Mouse (Mus musculus) activated CD4-positive, CD25-positive, alpha-beta regulatory T cell, adult 4 months (primary cell): ENCODE results near the gene Sipa1l2. TPM values are rescaled to one million over a fixed set of nuclear protein-coding genes. Genes with fewer than 3 reads are reported as not detected.

Experiments
- ATAC-seq: one replicate; pipeline ENCODE4 v1.8.0; 2017
- polyA plus RNA-seq, 2 experiments: library from polyadenylated mRNA; unstranded; fragments of 100-300 nt; shearing (Covaris generic); gene quantifications; one replicate each; pipeline ENCODE4 v1.2.1; 2017

Gene Sipa1l2
- polyA plus RNA-seq, 2 experiments from 2014 or later = 1.3 to 2.2 TPM

DNA sequence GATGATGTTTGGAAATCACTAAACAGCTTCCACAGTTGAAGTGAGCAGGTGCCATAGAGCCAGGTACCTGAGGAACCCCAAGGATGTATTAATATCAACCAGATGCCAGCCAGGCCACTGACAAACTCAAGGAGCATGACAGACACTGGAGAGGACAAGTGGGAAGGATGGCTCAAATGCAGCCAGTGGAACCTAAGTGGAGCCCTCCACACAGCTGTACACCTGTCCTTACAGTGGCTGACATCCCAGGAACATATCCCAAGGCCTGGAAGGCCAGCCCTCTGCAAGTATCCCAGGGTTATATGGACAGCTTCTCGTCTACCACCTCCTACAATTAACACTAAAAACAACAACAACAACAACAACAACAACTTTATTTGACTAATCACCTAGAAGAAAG, 57.0 kb downstream of the Sipa1l2 start:
- ATAC-seq = no peak

DNA sequence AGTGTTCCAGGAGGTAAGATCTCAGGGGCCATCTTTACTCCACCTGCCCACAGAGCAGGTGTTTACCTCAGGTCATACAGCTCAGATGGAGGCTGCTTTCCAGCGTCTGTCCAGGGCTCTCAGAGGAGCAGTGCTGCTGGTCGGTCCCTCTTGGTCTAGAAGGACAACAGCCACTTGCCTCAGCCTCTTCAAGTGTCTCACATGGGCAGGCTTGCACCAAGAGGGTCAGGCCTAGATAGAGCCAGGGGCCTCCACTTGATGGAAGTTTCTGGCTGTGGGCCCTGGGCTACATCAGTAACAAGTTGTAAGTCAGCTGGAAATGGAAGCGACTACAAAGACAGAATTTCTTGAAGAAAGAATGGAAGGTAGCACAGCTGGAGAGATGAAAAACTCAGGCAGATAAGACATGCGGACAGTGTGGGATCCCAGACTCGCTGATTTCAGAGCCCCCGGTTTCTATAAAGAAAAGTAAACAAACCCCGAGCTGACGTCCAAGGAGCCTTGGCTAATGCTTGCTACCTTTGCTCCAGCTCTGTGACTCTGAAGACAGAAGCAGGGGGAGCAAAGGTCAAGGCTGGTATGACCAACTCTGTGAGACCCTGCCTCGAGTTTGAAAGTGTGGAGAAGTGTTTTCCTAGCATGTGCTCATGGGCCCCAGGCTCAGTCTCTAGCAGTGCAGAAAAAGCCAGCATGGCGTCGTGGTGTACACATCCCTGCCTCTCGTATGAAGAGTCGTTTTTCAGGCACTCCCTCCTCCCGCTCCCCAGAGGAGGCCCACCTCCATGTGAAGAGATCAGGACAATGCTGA, 58.5 kb downstream of the Sipa1l2 start:
- no peak for ATAC-seq

DNA sequence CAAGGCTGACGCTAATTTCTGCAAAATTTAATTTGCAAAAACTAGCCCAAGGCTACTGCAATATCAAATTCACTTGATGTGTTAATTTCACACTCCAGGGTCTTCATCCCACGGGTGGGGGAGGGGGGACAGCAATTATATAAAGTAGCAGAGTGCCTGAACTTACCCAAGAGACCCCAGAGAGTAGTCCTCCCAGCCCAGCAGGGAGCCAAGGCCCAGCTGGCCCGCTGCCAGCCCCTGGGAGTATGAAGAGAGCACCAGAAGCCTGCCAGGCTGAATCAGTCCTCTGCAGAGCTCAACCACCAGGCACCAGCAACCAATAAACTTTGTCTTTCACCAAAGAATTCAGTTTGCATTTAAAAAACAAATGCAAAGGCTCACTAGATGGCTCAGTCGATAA, 59.8 kb downstream of the Sipa1l2 start:
- ATAC-seq = no peak

DNA sequence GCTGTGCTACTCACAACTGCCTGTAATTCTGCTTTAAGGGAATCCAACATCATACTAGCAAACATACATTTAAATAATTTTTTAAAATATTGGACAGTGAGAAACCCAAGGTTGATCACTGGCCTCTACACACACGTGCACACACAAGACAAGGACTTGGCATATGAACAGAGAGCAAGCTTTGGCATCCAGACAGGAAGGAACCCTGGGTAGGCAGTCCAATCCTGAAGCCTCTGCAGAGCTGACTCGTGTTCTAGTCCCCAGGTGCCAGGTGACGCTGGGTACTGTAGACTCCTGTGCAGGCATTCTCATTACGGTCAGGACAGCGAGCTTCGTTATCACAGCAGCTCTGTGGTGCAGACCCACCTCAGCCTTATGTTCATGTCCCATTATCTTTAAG, 60.4 kb downstream of the Sipa1l2 start:
- ATAC-seq = no peak

DNA sequence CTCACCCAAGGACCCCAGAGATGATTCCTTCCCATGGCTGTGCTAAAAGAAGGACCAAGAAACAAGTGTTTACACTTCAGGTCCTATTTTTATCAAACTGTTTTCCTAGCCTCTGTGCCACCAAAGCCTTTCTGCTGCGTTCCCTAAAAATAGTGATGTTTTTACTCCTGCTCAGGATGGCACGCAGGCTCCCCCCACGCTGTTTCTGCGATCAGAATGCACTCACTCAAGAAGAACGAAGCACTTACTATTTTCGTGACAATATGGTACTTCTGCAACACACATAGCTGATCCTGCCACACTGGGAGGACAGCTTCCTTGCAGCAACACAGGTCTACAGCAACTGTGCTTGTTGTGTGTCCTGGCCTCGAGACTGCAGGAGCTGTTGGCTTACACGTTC, 62.3 kb downstream of the Sipa1l2 start:
- no peak for ATAC-seq

DNA sequence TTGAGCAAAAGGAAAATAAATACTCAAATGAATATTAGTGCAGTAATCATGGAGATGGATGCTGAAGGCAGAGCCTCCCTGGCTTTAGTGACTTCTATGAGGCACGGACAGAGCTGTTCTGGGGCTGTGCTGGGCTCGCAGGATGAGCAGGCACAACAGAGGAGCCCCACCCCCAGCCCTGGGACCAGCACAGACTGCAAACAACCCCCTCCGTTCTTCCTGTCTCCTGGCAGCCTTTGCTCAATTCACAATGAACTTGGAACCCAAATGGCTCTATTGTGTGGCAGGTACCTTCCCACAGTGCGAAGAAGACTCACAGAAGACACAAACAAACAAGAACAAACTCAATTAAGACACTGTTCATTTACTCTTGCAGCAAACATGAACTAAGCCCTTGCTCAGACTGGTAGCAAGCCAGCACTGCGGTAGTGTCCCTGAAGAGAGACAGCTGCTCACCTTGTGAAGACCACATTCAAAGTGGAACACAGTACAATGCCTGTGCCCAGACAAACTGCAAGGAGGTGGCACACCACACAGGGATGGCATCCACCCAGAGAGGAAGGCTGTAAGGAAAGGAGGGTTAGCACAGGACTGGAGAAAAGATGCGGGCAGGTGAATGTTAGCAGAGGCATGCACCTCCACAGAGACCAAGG, 64.9 kb downstream of the Sipa1l2 start:
- ATAC-seq = no peak

DNA sequence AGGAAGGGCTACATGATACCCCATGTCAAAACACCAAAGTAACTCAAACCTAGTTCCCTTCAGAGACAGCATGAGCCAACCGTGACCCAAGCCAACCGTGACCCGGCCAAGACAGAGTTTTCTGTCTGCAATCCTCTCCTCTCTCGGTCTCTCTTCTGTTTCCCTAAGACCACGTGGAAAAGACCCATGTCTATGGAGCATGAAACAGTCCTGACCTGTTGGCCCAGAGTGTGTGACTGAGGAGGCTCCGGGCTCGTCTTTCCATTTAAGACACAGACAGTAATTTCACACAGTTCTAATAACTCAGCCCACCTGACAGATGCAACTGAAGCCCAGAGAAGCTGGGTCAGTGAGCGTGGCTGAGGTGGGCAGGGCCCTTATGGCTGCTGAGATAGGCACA, 65.8 kb downstream of the Sipa1l2 start:
- ATAC-seq = no peak

DNA sequence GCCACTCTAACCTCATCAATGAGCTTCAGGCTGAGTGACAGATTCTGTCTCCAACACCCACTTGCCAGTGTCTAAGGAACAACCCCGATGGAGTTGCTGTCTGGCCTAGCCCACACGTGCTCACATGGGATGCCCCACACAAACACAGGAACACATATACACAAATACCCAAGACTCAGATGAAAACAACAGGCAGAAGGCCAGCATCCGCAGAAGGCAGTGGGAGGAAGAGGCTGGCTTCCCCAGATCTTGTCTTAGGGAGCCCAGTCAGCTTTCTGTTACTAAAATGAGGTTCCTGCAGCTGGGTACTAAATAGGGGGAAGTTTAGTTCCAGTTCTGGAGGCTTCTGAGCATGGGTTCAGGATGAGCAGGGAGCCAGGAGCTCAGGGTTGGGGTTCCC, 66.8 kb downstream of the Sipa1l2 start:
- ATAC-seq = no peak

DNA sequence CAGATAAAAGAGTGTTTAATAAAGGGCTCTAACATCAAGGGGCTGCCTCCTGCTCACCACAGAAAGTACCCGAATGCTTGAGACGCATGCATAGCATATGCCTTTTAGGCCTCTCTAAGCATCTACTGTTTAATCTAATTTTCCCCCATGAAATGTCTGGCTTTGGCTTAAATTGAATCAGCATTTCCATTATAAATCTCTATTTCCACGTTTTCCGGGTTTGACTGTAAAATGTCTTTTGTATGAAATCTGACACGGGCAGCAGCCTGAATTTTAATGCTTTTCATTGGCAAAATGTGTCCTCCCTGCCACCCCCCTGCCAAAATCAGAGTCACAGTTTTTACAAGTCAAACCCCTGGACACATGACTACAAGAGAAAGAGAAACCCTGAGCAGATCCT, 69.6 kb downstream of the Sipa1l2 start:
- ATAC-seq = no peak

DNA sequence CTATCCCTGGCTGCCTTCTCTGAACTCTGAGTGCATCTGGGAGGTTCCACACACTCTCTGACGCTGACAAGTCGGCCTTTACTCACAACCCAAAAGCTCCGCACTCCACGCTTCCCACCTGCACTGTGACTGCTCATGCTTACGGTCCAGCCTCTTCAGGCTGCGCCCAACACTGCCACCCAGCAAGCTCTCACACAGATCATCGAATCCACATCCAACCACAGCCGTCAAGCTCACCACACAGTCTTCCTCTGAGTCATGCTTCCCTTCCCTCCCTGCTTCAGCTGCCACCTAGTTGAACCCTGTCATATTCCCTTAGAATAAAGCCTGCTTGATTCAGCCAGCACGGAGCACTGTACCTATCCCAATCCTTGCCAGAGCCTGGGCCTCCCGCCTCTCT, 71.1 kb downstream of the Sipa1l2 start:
- no peak for ATAC-seq

DNA sequence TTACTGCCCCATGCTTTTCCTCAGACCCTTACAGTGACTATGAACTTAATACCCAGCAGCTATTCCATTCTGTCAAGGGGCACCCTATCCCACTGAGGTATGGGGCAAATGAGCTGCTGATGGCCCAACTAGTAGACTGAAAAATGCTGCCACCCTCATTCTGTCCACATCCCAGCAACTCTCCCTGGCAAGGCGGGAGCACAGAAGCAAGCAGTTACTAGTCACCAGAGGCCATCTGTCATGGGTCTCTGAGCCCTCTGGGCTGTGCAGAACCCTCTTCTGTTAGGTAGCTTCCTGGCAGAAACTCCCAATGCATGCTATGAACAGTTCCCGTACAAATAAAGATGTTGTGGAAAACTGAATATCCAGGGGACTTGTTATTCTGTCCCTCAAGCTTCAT, 74.1 kb downstream of the Sipa1l2 start:
- ATAC-seq = no peak

DNA sequence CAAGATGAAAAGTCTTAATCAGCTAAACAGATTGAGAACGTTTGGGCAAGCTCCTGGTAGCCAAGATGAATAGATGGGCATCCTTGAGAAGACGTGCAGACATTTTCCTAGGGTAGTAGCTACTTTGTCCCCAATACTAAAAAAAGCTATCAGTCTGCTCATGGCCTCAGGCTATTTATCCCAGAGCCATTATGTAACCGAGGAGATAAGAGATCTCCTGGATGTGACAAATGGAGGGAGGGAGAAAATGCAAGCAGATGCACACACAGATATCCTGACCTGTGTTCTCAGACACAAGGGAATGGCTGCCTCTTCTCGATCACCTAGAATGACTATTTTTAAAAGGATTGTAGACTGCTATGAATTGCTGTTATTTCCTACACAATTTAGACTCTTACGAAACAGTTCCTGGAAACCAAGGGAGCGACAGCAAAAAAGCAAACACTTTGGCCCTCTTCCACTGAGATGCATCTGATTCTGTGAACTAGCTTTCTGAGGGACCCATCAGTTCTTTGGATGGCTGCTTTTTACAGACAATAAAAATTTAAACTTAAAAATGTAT, 76.3 kb downstream of the Sipa1l2 start:
- no peak for ATAC-seq

DNA sequence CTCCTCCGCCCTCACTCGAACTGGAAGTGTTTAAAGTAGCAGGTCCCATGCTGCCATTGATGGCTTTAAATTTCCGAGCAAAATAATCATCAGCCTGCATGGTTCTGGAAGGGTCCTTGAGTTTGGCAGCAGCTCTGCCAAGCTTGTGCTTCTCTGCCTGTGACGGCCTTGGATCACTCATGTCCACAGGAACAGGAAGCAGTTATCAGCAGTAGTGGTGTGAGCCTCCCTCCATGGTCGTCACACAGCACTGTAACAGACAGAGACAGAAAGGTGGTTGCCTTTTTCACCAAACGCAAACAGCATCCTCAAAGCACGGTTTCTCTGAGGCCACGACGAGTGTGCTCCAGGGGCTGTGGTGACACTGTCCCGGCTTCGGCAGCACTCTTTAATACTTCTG, 77.2 kb downstream of the Sipa1l2 start:
- ATAC-seq = no peak

DNA sequence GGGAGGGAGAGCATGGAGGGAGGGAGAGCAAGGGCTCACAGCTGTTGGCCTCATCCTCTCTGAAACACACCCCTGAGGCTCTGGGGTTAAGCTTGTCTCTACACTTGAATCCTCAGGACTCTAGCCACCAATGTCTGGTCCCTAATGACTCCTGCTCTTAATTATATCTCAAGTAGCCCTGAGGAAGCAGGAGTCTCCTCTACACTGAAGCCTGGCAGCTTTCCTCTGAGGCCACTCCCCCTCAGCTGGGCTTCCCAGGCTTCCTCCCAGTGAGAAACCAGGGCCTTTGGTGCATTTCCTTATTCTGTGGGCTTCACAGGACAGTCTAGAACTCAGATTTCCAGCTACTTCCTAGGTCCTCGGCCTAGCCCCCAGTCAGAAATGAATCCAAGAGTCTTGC, 80.9 kb downstream of the Sipa1l2 start:
- no peak for ATAC-seq

DNA sequence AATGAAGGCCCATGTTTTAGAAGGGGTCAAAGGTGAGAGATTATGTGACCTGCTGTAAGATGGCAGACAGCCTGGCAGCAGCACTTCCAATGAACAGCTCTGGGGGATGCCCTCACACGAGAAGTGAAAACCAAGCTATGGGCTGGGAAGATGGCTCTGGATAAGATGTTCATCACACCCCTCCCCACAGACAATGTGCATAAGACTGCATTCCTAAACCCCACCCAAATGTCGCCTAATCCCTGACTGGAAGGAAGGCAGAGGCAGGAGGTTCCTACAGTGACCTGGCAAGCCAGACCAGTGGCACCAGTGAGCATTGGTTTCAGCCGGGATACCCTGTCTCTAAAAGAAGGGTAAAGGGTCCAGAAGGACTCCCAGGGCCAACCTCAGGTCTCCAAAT, 83.9 kb downstream of the Sipa1l2 start:
- no peak for ATAC-seq

DNA sequence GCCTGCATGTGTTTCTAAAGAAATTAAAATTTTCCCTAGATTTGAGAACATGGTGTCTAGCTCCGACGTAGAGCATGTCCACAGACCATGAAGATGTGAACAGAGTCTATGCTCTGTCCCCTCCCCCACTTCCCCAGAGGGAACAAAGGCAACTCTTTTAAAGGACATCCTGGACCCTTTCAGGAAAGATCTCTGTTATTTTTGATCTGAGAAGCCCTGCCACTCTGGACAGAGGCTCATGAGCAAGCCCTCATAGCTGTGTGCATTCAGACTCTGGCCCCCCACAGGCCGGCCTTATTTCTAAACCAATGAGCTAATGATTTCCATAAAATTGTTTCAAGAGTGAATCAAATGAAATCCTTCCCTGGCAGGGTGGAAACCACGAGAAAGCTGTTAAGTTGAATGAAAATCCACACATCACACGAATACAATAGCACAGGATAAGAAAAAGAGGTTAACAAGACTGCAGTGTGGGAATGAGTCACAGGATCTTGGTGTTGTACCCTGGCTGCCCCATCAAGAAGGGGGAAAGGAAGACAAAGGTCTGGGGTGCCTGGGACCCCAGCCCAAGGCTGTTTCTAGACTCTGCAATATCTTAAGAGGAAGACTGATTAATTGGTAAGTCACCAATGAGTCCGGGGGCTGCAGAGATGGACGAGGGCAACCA, 84.9 kb downstream of the Sipa1l2 start:
- no peak for ATAC-seq

DNA sequence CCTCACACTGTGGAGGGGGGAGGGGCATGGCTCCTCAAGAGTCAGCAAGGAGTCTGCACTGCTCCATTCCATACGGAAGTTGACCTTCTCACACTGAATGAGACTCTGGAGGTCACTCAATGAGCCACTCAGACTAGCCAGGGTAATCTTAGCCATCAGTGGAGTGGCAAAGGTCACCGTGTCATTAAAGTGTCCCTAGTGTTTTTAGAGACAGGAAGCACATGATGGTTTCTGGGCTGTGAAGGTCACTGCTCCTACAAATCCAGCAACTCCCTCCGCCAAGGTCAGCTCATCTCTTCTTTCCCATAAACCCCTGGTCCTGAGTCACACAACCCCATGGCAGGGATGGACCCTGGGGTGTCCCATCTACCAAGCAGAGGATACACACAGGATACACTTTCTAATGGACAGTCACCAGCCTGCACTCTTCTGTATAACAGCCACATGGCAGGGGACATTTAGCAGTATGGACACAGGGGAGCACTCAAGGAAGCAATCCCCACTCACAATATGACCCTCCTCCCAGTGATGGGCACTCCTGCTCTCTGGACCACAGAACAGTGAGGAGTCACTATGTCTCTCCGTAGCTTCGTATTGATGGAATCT, 87.0 kb downstream of the Sipa1l2 start:
- no peak for ATAC-seq

DNA sequence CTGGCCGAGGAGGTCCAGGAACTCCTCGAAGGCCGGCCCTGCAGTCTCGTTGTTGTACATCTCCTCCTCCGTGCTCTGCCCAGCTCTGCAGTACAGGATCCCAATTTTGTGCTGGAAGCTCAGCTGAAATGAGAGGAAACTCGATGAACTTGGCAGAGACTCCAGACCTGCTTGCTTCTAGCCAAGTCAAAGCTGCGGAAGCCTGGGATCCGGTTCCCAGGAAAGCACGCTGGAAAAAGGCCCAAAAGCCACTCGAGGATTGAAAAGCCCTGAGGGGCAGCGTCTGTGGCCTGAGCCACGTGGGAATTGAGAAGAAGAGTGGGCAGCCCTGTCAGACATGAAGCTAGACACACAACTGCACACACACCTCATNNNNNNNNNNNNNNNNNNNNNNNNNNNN, 94.7 kb downstream of the Sipa1l2 start:
- no peak for ATAC-seq

DNA sequence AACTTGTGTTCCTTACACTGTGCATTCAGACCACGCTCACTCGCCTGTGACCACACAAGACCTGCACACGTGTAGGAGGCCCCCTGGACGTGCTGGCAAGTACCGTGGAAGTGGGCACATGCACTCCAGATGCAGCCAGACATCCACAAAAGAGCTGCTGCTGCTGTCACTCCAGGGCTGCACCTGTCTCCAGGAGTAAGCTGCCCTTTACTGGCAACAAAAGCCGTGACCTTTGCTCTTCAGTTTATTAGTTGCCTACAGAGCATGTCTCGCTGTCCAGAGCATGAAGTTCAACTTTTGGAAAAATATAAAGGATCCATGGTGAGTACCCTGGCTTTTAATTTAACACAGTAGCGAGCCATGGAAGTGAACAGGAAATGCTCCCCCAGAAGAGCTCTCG, 98.2 kb downstream of the Sipa1l2 start:
- no peak for ATAC-seq

DNA sequence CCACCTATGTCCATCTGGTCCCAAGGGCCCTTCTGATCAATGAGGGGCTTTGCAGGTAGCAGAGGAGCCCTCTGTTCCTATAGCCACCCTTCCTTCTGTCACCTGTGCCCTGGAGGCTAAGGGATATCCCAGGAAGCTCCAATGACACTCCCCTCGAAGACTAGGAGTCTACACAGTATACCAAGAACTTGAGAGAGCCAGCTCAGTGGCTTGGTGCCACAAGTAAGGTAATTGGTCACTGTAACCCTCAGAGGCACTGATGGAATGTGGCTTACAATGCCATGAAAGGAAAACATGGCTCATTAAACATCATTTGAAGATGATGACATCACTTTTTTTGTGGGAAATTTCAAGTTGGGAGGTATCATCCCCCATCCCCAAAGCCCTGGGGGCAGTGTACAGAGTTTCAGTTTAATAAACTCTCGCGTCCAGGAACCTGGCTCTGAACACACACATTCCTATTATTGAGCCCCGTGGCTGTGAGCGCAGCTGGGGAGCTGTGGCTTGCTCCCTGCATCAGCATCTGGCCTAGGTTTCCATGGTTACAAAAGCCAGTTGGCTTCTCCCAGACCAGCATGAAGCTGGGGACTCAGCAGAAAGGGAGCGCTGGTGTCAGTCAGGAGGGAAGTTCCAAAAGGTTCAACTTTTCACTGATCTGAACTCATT, 104.3 kb downstream of the Sipa1l2 start:
- no peak for ATAC-seq

DNA sequence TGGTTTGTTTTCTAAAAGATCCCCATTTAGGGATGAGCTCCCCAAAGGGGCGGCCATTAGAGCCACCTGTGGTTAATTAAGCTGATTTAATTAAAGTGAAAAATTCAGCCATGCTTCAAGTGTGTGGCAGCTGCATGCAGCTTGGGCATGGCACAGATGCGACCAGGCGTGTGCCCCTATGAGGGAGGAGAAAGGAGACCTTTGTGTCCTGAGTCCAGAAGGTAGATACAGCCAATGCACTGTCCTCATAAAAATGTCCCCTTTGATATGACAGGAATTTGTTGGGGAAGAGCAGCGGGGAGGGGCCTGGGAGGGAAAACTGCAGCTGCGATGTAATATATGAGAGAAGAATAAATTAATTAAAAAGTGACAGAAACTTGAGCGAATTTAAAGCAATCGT, 106.7 kb downstream of the Sipa1l2 start:
- no peak for ATAC-seq

DNA sequence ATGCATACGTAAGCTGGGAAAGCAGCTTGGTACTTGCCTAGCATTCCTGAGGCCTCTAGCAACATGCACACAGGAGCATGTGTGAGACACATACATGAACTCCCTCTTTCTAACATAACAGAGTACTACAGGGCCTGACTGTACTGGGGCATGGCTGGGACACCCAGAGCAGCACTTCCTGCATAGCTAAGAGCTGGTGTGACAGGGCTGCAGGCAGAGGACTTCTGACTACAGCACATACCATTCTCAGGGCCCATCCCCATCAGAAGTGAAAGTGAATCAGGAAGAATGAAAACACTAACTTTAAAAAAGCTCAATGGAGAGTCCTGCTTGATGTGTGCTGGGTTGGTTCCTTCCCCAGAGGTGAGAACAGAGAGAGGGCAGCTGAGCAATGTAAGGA, 108.1 kb downstream of the Sipa1l2 start:
- peak; percentile 91 for ATAC-seq

DNA sequence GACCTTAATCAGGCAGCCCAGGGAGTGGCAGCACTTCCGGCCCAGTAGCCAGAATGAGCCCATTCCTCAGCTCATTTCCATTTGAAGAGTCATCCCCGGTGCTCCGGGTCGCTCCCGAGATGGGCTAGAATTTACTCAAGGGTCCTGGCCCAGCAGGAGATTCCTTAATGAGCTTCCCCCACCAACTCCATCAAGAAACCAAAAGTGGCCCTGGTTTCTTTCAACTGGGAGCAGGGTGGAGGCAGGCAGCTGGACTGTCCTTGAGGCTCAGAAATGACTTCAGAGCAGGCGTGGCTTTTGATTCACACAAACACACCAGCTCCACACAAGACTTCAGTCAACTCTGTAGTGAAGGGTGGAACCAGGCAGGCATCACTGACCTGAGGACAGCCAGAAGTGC, 109.0 kb downstream of the Sipa1l2 start:
- ATAC-seq = no peak
